Mouse (Mus musculus): ENCODE results near the gene Wnt7a. TPM values are rescaled to one million over a fixed set of nuclear protein-coding genes. Genes with fewer than 3 reads are reported as not detected.

The Wnt7a gene
- total and polyA plus RNA-seq, 3 experiments: not detected

- Histone ChIP-seq H3K4me1 (ENCODE audit: control insufficient read depth in 1 of 2, insufficient read depth in 2 of 2, low read length in 2 of 2) (no peaks in the 10 kb centered on the region), H3K4me3 (ENCODE audit: control insufficient read depth in 1 of 2, insufficient read depth in 1 of 2, low read depth in 2 of 2, low read length in 2 of 2) (peak overlapping the region; percentile 72 to 98), H3K27me3 (ENCODE audit: control insufficient read depth in 1 of 2, insufficient read depth in 2 of 2, low read length in 2 of 2) (peaks cover 2 to 4% of the 10 kb centered on the region in 2 experiments), H3K9me3 (replicated peaks; ENCODE audit: insufficient read depth, low read length) (no peaks in the 10 kb centered on the region), H3K9ac (ENCODE audit: control insufficient read depth, low read depth, low read length, poor library complexity, severe bottlenecking) (peak overlapping the region; percentile 89), H3K36me3 (ENCODE audit: control insufficient read depth in 1 of 2, insufficient read depth in 2 of 2, low read length in 2 of 2) (peaks cover 0 to 2% of the 10 kb centered on the region in 2 experiments; a peak in 1 of 4 replicates), H3K79me2 (ENCODE audit: control insufficient read depth, insufficient read depth, low read length, poor library complexity) (no peaks in the 10 kb centered on the region; the same call in 1 of the 2 replicates), H3K27ac (ENCODE audit: control insufficient read depth, low read depth, low read length) (peak overlapping the region; percentile 71)
- TF ChIP-seq USF1 (IDR thresholded peaks at IDR 0.05; ENCODE audit: low read depth, low read length) (peak; percentile 83), SIN3A (IDR thresholded peaks at IDR 0.05; ENCODE audit: low read length) (no peak), ETS1 (IDR thresholded peaks at IDR 0.05; ENCODE audit: low read depth, low read length) (no peak), POLR2A (IDR thresholded peaks at IDR 0.05; ENCODE audit: control insufficient read depth in 1 of 2, insufficient read depth in 1 of 2, low read depth in 1 of 2, low read length in 2 of 2, poor library complexity in 1 of 2) (no peak), MYC (IDR thresholded peaks at IDR 0.05; ENCODE audit: low read depth, low read length) (no peak), CHD1 (IDR thresholded peaks at IDR 0.05; ENCODE audit: low read depth, low read length) (no peak), GATA1 (IDR thresholded peaks at IDR 0.05; ENCODE audit: low read depth, low read length) (peak; percentile 37), ELF1 (IDR thresholded peaks at IDR 0.05; ENCODE audit: low read depth, low read length) (no peak), BHLHE40 (IDR thresholded peaks at IDR 0.05; ENCODE audit: borderline replicate concordance, low read depth, low read length) (0 out of 2 replicates have a peak, but pooled peaks have one; percentile 79)
- DNase-seq (ENCODE audit: low read depth, low spot score): peak; percentile 65
Observed at GRCm38 (mm10) chr6:91441145-91441662, 30.0 kb upstream of the Wnt7a start.

GRCm38 (mm10) chr6:91440474-91441144, 29.4 kb upstream of the Wnt7a start:
- Histone ChIP-seq H3K36me3 (ENCODE audit: control insufficient read depth in 1 of 2, insufficient read depth in 2 of 2, low read length in 2 of 2) (peaks cover 0 to 2% of the 10 kb centered on the region in 2 experiments; a peak in 1 of 4 replicates), H3K27ac (ENCODE audit: control insufficient read depth, low read depth, low read length) (peak overlapping the region; percentile 71), H3K4me3 (ENCODE audit: control insufficient read depth in 1 of 2, insufficient read depth in 1 of 2, low read depth in 2 of 2, low read length in 2 of 2) (peak overlapping the region; percentile 72 to 98), H3K9ac (ENCODE audit: control insufficient read depth, low read depth, low read length, poor library complexity, severe bottlenecking) (peak overlapping the region; percentile 89), H3K79me2 (ENCODE audit: control insufficient read depth, insufficient read depth, low read length, poor library complexity) (no peaks in the 10 kb centered on the region; the same call in 1 of the 2 replicates), H3K4me1 (ENCODE audit: control insufficient read depth in 1 of 2, insufficient read depth in 2 of 2, low read length in 2 of 2) (no peaks in the 10 kb centered on the region), H3K9me3 (replicated peaks; ENCODE audit: insufficient read depth, low read length) (no peaks in the 10 kb centered on the region), H3K27me3 (ENCODE audit: control insufficient read depth in 1 of 2, insufficient read depth in 2 of 2, low read length in 2 of 2) (peaks cover 4 to 5% of the 10 kb centered on the region in 2 experiments)
- DNase-seq (ENCODE audit: low read depth, low spot score): peak; percentile 97
- TF ChIP-seq GABPA (IDR thresholded peaks at IDR 0.05; ENCODE audit: low read depth, low read length) (peak; percentile 66; the same call in 1 of the 2 replicates), MEF2A (IDR thresholded peaks at IDR 0.05; ENCODE audit: extremely low read depth, insufficient replicate concordance, low read depth, low read length, poor library complexity, severe bottlenecking) (no peak), MYB (IDR thresholded peaks at IDR 0.05; ENCODE audit: low read depth, low read length) (no peak), MAFK (IDR thresholded peaks at IDR 0.05; ENCODE audit: borderline replicate concordance, low read depth, low read length) (no peak), TBP (IDR thresholded peaks at IDR 0.05; ENCODE audit: low read depth, low read length) (peak; percentile 94), ELF1 (IDR thresholded peaks at IDR 0.05; ENCODE audit: low read depth, low read length) (peak; percentile 75; the same call in 1 of the 2 replicates), POLR2AphosphoS2 (IDR thresholded peaks at IDR 0.05; ENCODE audit: low read length) (peak; percentile 97), CHD1 (IDR thresholded peaks at IDR 0.05; ENCODE audit: low read depth, low read length) (no peak), KAT2A (conservative IDR thresholded peaks at IDR 0.05; ENCODE audit: low read depth, low read length) (peak; percentile 83), MYC (IDR thresholded peaks at IDR 0.05; ENCODE audit: low read depth, low read length) (0 out of 2 replicates have a peak, but pooled peaks have one; percentile 40), BHLHE40 (IDR thresholded peaks at IDR 0.05; ENCODE audit: borderline replicate concordance, low read depth, low read length) (no peak), ZKSCAN1 (IDR thresholded peaks at IDR 0.05; ENCODE audit: low read depth, low read length) (no peak), CHD2 (IDR thresholded peaks at IDR 0.05; ENCODE audit: low read length) (no peak), MAZ (IDR thresholded peaks at IDR 0.05; ENCODE audit: low read depth, low read length) (no peak), UBTF (IDR thresholded peaks at IDR 0.05; ENCODE audit: borderline replicate concordance, insufficient read depth, low read depth, low read length) (no peak), NRF1 (IDR thresholded peaks at IDR 0.05; ENCODE audit: insufficient read depth, low read depth, low read length, poor library complexity, severe bottlenecking) (0 out of 2 replicates have a peak, but pooled peaks have one; percentile 35), RAD21 (IDR thresholded peaks at IDR 0.05; ENCODE audit: low read depth, low read length) (no peak), EP300 (IDR thresholded peaks at IDR 0.05; ENCODE audit: low read depth in 1 of 2, low read length in 2 of 2) (no peak; a peak in 1 of 4 replicates), USF2 (IDR thresholded peaks at IDR 0.05; ENCODE audit: borderline replicate concordance in 1 of 2, insufficient read depth in 1 of 2, low read depth in 1 of 2, low read length in 2 of 2) (no peak), TCF12 (IDR thresholded peaks at IDR 0.05; ENCODE audit: low read depth, low read length) (peak; percentile 62), E2F4 (IDR thresholded peaks at IDR 0.05; ENCODE audit: borderline replicate concordance, low read depth, low read length) (no peak), HCFC1 (IDR thresholded peaks at IDR 0.05; ENCODE audit: low read depth, low read length) (peak; percentile 97), RCOR1 (IDR thresholded peaks at IDR 0.05; ENCODE audit: low read depth, low read length) (no peak)

Data from MEL (cell line).